Mouse (Mus musculus): ENCODE data around the gene Acot2.

GRCm38 (mm10) chr12:83989378-83989777 is 1.7 kb downstream of the Acot2 start:
- TF ChIP-seq CTCF (IDR thresholded peaks at IDR 0.05; ENCODE audit: extremely low read depth, insufficient read depth, insufficient read length, insufficient replicate concordance) (no peak), POLR2A (IDR thresholded peaks at IDR 0.05; ENCODE audit: low read depth, low read length) (no peak)

Data from spleen, adult 2 months (tissue).